Mouse (Mus musculus): Measurements from ENCODE around the gene Foxn3. TPM values are rescaled to one million over a fixed set of nuclear protein-coding genes. Genes with fewer than 3 reads are reported as not detected.

Foxn3 gene
- polyA plus RNA-seq, 1 experiment, result 61.5 TPM

DNA sequence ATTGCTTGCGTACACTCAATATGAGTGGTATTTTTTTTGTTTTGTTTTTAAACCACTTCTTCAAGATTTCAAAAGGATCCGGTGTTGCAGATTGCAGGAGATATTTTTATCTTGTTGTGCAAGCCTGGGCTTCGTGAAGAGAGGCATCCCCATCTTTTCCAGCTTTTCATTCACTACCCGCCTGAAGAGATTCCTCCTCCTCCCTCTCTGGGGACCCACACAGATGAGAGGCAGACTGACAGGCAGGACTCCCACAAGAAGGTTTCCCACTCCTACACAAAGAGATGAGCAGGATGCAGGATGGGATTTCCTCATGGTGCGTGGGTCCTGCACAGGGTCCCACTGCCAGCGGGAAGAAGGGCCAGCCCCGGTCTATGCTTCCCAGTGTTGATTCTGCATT is 92.0 kb downstream of the Foxn3 start:
- Histone ChIP-seq H3K4me1 (ENCODE audit: control insufficient read depth, insufficient read depth, low read length) (peaks cover 34% of the 10 kb centered on the region), H3K27me3 (ENCODE audit: control insufficient read depth, insufficient read depth, low read length) (no peaks in the 10 kb centered on the region), H3K27ac (ENCODE audit: insufficient read depth, low read length) (no peak overlapping the region), H3K4me3 (replicated peaks; ENCODE audit: insufficient read depth, low read depth, low read length) (no peak overlapping the region)
- no peak for DNase-seq
- WGBS, result 72% methylated on average over 7 of the region's 7 CpGs
- no peak for TF ChIP-seq POLR2A (IDR thresholded peaks at IDR 0.05; ENCODE audit: borderline replicate concordance, insufficient read depth, low read length)

DNA sequence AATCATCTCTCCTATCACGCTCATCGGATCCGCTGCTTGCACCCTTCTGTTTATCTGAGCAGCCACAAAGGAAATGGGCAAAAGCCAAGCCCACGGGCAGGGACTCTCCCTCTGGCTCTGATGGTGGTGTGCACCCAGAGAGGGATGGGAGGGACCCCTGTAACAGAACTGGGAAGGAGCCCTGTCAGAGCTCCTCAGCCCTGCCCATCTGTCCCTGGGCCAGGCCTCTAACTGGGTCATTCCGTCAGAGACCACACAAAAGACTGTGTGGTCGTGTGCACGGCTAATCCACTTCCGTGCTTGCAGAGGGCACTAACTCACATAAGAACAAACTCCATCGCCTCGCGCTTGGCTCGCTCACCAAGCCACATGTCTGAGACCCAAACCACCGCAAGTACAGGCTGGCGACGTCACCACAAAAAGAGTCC is 95.5 kb downstream of the Foxn3 start:
- Histone ChIP-seq H3K4me3 (replicated peaks; ENCODE audit: insufficient read depth, low read depth, low read length) (peak overlapping the region; percentile 47), H3K27me3 (ENCODE audit: control insufficient read depth, insufficient read depth, low read length) (no peaks in the 10 kb centered on the region), H3K27ac (ENCODE audit: insufficient read depth, low read length) (peak overlapping the region; percentile 64), H3K4me1 (ENCODE audit: control insufficient read depth, insufficient read depth, low read length) (peaks cover 36% of the 10 kb centered on the region)
- peak; percentile 56 to 61 for DNase-seq
- WGBS, result 13% methylated on average over 15 of the region's 15 CpGs
- TF ChIP-seq CTCF (IDR thresholded peaks at IDR 0.05; ENCODE audit: borderline replicate concordance, insufficient read depth, low read depth, low read length), result no peak
- TF ChIP-seq POLR2A (IDR thresholded peaks at IDR 0.05; ENCODE audit: borderline replicate concordance, insufficient read depth, low read length), result no peak

DNA sequence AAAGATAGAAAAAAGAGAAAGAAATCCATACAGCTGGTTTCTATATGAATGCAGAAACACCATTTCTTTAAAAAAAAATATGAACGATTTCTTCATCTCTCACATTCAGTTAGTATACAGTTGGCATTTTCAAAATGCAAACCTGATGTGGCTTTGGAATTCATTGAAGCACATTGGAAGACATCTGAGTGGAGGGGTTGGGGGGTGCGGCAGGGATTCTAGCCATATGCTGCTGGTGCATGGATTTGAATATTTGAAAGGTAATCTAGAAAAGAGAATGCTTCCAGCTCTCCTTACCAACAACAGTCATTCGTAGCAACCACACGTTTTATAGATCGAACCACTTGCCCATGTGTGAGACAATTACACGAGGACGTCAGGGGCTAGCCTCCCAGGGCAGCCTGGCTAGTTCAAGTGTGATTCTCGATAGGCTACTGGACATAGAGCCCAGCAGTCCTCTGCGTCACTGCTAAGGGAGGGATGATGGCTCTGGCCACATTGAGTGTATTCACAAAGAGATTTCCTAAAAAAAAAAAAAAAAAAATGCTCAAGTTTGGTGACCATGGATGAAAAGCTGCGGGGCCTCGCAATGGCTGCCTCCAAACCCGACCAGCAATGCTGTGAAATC is 96.0 kb downstream of the Foxn3 start:
- no peak for DNase-seq
- Histone ChIP-seq H3K4me3 (replicated peaks; ENCODE audit: insufficient read depth, low read depth, low read length) (peak overlapping the region; percentile 47), H3K27me3 (ENCODE audit: control insufficient read depth, insufficient read depth, low read length) (no peaks in the 10 kb centered on the region), H3K27ac (ENCODE audit: insufficient read depth, low read length) (peak overlapping the region; percentile 64), H3K4me1 (ENCODE audit: control insufficient read depth, insufficient read depth, low read length) (peaks cover 36% of the 10 kb centered on the region)
- WGBS, result 38% methylated on average over 12 of the region's 12 CpGs
- TF ChIP-seq POLR2A (IDR thresholded peaks at IDR 0.05; ENCODE audit: borderline replicate concordance, insufficient read depth, low read length) (no peak), CTCF (IDR thresholded peaks at IDR 0.05; ENCODE audit: borderline replicate concordance, insufficient read depth, low read depth, low read length) (no peak)

DNA sequence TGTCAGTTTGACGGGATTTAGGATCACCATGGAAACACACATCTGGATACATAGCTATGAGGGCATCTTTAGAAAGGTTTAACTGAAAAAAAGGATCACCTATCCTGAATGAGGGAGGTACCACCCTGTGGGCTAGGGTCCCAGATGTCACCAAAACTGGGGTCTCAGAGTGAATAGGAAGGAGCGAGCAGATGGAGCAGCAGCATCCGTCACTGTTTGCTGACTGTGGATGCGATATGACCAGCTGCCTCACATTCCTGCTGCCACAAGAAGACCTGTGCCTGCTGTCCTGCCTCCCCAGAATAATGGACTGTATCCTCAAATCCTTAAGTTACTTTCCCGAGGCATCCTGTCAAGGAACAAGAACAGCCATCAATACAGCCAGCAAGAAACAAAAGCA is 97.0 kb downstream of the Foxn3 start:
- no peaks in the 10 kb centered on the region for H3K27me3 ChIP-seq (ENCODE audit: control insufficient read depth, insufficient read depth, low read length)
- H3K4me3 ChIP-seq (replicated peaks; ENCODE audit: insufficient read depth, low read depth, low read length), result no peak overlapping the region
- TF ChIP-seq POLR2A (IDR thresholded peaks at IDR 0.05; ENCODE audit: borderline replicate concordance, insufficient read depth, low read length) (no peak), CTCF (IDR thresholded peaks at IDR 0.05; ENCODE audit: borderline replicate concordance, insufficient read depth, low read depth, low read length) (no peak)
- 70% methylated on average over 5 of the region's 5 CpGs for WGBS
- peaks cover 32% of the 10 kb centered on the region for H3K4me1 ChIP-seq (ENCODE audit: control insufficient read depth, insufficient read depth, low read length)
- DNase-seq, result no peak
- H3K27ac ChIP-seq (ENCODE audit: insufficient read depth, low read length), result no peak overlapping the region

DNA sequence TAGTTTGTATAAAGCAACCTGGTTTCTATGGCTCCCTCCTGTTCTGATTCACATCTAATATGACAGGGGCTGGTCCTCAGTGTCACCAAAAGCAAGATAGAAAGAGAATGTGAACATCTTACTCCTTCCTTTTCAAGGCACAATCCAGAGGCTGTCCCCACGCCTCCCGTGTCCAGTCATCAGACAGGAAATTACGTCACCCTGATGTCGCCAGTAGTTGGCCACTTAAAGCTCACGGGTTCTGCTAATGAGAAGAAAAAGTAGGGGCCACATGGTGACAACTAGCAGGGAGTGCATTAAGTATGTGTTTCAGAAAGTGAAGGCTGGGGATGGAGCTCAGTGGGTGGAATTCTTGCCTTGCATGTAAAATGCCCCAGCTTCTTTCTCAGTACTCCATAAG is 99.1 kb downstream of the Foxn3 start:
- peaks cover 24% of the 10 kb centered on the region for H3K4me1 ChIP-seq (ENCODE audit: control insufficient read depth, insufficient read depth, low read length)
- H3K27ac ChIP-seq (ENCODE audit: insufficient read depth, low read length), result no peak overlapping the region
- H3K27me3 ChIP-seq (ENCODE audit: control insufficient read depth, insufficient read depth, low read length), result no peaks in the 10 kb centered on the region
- WGBS, result 91% methylated on average over 5 of the region's 5 CpGs
- DNase-seq, result no peak
- no peak for TF ChIP-seq POLR2A (IDR thresholded peaks at IDR 0.05; ENCODE audit: borderline replicate concordance, insufficient read depth, low read length)
- TF ChIP-seq CTCF (IDR thresholded peaks at IDR 0.05; ENCODE audit: borderline replicate concordance, insufficient read depth, low read depth, low read length), result no peak
- H3K4me3 ChIP-seq (replicated peaks; ENCODE audit: insufficient read depth, low read depth, low read length), result no peak overlapping the region

DNA sequence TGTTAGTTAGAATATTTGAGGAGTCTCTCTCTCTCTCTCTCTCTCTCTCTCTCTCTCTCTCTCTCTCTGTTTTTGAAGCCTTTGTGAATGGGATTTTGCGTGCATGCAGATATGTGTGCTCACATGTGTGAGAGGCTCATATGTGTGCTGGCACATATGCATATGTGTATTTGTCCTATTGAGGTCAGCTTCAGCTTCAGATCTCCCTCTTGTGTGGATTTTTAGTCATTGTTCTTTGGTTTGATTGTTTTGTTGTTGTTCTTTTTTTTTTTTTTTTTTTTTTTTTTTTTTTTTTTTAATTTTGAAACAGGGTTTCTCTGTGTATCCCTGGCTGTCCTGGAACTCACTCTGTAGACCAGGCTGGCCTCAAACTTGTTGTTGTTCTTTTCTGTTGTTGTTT is 100.5 kb downstream of the Foxn3 start:
- H3K27me3 ChIP-seq (ENCODE audit: control insufficient read depth, insufficient read depth, low read length), result no peaks in the 10 kb centered on the region
- no peak for DNase-seq
- no peak for TF ChIP-seq CTCF (IDR thresholded peaks at IDR 0.05; ENCODE audit: borderline replicate concordance, insufficient read depth, low read depth, low read length)
- TF ChIP-seq POLR2A (IDR thresholded peaks at IDR 0.05; ENCODE audit: borderline replicate concordance, insufficient read depth, low read length), result no peak
- no peak overlapping the region for H3K27ac ChIP-seq (ENCODE audit: insufficient read depth, low read length)
- WGBS, result 96% methylated on average over 1 of the region's 1 CpGs
- H3K4me3 ChIP-seq (replicated peaks; ENCODE audit: insufficient read depth, low read depth, low read length), result no peak overlapping the region
- peaks cover 14% of the 10 kb centered on the region for H3K4me1 ChIP-seq (ENCODE audit: control insufficient read depth, insufficient read depth, low read length)

DNA sequence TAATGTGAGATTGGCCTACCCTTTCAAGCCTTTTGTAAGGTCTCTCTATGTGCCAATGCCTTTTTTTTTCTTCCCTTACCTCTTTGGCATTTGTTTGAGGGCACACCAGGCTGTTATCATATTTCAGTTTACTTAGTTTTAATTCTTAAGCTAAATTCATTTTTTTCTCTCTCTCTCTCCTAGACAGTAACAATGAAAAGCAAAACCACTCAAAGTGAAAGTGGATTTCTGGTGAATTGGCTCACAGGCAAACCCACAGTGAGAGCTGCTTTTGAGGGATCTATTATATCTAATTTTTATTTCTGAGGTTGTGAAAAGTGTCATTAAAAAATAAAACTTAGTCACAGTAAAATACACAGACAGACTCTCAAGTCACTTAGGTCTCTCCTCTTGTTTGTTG is 101.1 kb downstream of the Foxn3 start:
- no peak overlapping the region for H3K27ac ChIP-seq (ENCODE audit: insufficient read depth, low read length)
- H3K4me3 ChIP-seq (replicated peaks; ENCODE audit: insufficient read depth, low read depth, low read length), result no peak overlapping the region
- H3K4me1 ChIP-seq (ENCODE audit: control insufficient read depth, insufficient read depth, low read length), result peaks cover 9% of the 10 kb centered on the region
- DNase-seq, result no peak
- TF ChIP-seq POLR2A (IDR thresholded peaks at IDR 0.05; ENCODE audit: borderline replicate concordance, insufficient read depth, low read length) (no peak), CTCF (IDR thresholded peaks at IDR 0.05; ENCODE audit: borderline replicate concordance, insufficient read depth, low read depth, low read length) (no peak)
- H3K27me3 ChIP-seq (ENCODE audit: control insufficient read depth, insufficient read depth, low read length), result no peaks in the 10 kb centered on the region

DNA sequence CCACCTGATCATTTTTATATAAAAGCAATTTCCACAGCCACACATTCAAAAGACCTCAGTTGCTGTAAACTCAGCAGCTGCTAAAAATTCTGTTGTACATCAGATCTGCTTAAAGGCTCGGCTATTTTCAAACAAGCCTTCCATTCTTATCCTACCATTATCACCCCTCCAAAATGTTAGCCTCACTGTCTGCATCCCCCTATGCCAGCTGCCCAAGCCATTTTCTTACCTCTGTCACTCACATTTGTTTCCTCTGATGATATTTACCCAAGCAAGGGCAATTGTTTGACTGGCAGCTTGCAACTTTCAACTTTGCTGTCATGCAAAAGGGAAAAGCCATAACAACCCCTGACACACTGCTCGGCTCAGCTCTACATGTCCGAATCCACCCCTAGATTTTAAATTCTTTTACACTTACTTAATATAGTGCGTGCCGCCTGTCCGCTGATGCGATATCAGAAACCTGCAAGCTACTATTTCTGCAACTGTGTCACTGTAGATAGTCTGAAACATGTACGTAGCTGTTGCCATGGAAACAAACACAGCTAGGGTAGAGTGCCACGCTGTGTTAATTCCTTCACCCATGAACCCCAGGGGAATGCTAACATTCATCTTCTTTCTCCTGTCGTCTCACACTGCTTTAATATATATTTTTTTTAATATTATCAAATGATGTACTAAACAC is 105.7 kb downstream of the Foxn3 start:
- no peak overlapping the region for H3K27ac ChIP-seq (ENCODE audit: insufficient read depth, low read length)
- H3K4me3 ChIP-seq (replicated peaks; ENCODE audit: insufficient read depth, low read depth, low read length), result no peak overlapping the region
- no peak for DNase-seq
- 40% methylated on average over 10 of the region's 10 CpGs for WGBS
- TF ChIP-seq POLR2A (IDR thresholded peaks at IDR 0.05; ENCODE audit: borderline replicate concordance, insufficient read depth, low read length) (no peak), CTCF (IDR thresholded peaks at IDR 0.05; ENCODE audit: borderline replicate concordance, insufficient read depth, low read depth, low read length) (no peak)
- peaks cover 11% of the 10 kb centered on the region; the same call in 1 of the 2 replicates for H3K4me1 ChIP-seq (ENCODE audit: control insufficient read depth, insufficient read depth, low read length)
- no peaks in the 10 kb centered on the region for H3K27me3 ChIP-seq (ENCODE audit: control insufficient read depth, insufficient read depth, low read length)

Measured in cerebellum, adult 2 months (tissue).